Mouse (Mus musculus): Measurements from ENCODE around the gene Fam3a.

DNA sequence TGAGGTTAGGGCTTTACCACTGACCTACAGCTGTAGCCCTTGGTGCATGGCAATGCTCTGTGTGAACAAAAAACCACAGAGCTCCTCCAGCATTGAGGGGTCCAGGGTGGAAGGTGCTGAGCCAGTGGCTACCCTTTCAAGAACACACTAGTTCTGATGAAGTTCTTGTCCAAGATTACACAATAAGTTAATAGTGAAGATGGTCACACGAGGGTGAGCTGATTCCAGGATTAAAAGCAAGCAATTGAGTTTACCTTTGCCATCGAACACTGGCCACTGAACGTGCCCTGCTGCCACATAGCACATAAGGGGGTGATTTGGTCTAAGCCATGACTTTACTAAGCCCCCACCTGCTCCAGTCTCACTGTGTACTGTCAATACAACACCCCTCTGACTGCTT is 34.0 kb upstream of the Fam3a start:
- no peak for TF ChIP-seq EP300 (IDR thresholded peaks at IDR 0.05; ENCODE audit: low read depth)
- TF ChIP-seq CTCF (IDR thresholded peaks at IDR 0.05; ENCODE audit: low read depth), result no peak

Measured in liver, embryonic 14.5 days (tissue).